Mouse (Mus musculus) liver, adult 2 months (tissue): ENCODE data around the gene Elmsan1.

ENCODE experiments used
- CTCF ChIP-seq: fragments of 200-500 bp; IDR thresholded peaks from 2 replicates; pipeline ENCODE4 v1.5.1; 2011; ENCODE audit warnings: low read depth, low read length, control low read depth
- POLR2A ChIP-seq: fragments of 200-500 bp; IDR thresholded peaks from 2 replicates; pipeline ENCODE4 v1.6.1; 2011; ENCODE audit warnings: low read length, control low read depth; ENCODE audit not compliant: insufficient read depth; ENCODE audit errors: extremely low read depth

DNA sequence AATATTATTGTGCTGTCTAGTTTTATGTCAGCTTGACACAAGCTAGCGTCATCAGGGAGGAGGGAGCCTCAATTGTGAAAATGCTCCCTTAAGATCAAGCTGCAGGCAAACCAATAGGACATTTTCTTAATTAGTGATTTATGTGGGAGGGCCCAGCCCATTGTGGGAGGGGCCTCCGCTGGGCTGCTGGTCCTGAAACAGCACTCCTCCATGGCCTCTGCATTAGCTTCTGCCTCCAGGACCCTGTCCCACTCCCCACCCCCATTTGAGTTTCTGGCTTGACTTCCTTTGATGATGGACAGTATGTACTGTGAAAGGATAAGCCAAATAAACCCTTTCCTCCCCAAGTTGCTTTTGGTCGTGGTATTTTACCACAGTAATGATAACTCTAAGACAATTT lies 111.7 kb downstream of the Elmsan1 start:
- TF ChIP-seq CTCF, result no peak
- TF ChIP-seq POLR2A, result no peak
